Mouse (Mus musculus) small intestine, adult 2 months (tissue): ENCODE measurements around the gene Anp32e. TPM values are rescaled to one million over a fixed set of nuclear protein-coding genes. Genes with fewer than 3 reads are reported as not detected.
"Not testable (repeated sequence)": the region's sequence is repeated elsewhere in the genome, so short reads cannot be mapped to it uniquely, and the experiment has no call there.

Source experiments
- H3K27ac ChIP-seq: fragments of 200-500 bp; 2 replicates; pipeline ENCODE4 v1.5.1; 2012; ENCODE audit warnings: low read depth, low read length, control low read depth, inconsistent platforms; ENCODE audit not compliant: insufficient read depth
- H3K27me3 ChIP-seq: fragments of 200-500 bp; 2 replicates; pipeline ENCODE4 v1.6.1; 2012; ENCODE audit warnings: mild to moderate bottlenecking, moderate library complexity, low read length, inconsistent platforms; ENCODE audit not compliant: control insufficient read depth, insufficient read depth
- H3K36me3 ChIP-seq: fragments of 200-500 bp; 2 replicates; pipeline ENCODE4 v1.6.1; 2012; ENCODE audit warnings: mild to moderate bottlenecking, low read length, control low read depth, inconsistent platforms; ENCODE audit not compliant: control insufficient read depth, insufficient read depth
- H3K4me1 ChIP-seq: fragments of 200-500 bp; 2 replicates; pipeline ENCODE4 v1.6.1; 2012; ENCODE audit warnings: low read length, inconsistent platforms, mixed read lengths; ENCODE audit not compliant: control insufficient read depth, insufficient read depth, insufficient read length
- H3K4me3 ChIP-seq: fragments of 200-500 bp; 2 replicates; pipeline ENCODE4 v1.5.1; 2012; ENCODE audit warnings: low read depth, mild to moderate bottlenecking, control low read depth, inconsistent platforms, low read length, moderate library complexity
- CTCF ChIP-seq: fragments of 200-500 bp; IDR thresholded peaks from 2 replicates; pipeline ENCODE4 v1.5.1; 2012; ENCODE audit warnings: low read depth, mild to moderate bottlenecking, control low read depth, inconsistent platforms, low read length, moderate library complexity, mixed read lengths; ENCODE audit not compliant: insufficient replicate concordance, insufficient read length; ENCODE audit errors: extremely low read depth
- POLR2A ChIP-seq: fragments of 200-500 bp; IDR thresholded peaks from 2 replicates; pipeline ENCODE4 v1.6.1; 2012; ENCODE audit warnings: low read depth, mild to moderate bottlenecking, control low read depth, inconsistent platforms, low read length, moderate library complexity
- whole genome bisulfite sequencing: fragments of 180-500 bp; shearing (Covaris S2); methylation state at CpG from one replicate; pipeline ENCODE4 v1.1.7; 2018; 5-methylcytosine and 5-hydroxymethylcytosine counted together
- polyA plus RNA-seq: library from polyadenylated mRNA; depleted of rRNA; stranded (reverse); fragments of >200 nt; gene quantifications from 2 replicates; pipeline ENCODE4 v1.2.3, GENCODE M21; 2012

Anp32e gene
- polyA plus RNA-seq, 1 experiment = 8.7 TPM

DNA sequence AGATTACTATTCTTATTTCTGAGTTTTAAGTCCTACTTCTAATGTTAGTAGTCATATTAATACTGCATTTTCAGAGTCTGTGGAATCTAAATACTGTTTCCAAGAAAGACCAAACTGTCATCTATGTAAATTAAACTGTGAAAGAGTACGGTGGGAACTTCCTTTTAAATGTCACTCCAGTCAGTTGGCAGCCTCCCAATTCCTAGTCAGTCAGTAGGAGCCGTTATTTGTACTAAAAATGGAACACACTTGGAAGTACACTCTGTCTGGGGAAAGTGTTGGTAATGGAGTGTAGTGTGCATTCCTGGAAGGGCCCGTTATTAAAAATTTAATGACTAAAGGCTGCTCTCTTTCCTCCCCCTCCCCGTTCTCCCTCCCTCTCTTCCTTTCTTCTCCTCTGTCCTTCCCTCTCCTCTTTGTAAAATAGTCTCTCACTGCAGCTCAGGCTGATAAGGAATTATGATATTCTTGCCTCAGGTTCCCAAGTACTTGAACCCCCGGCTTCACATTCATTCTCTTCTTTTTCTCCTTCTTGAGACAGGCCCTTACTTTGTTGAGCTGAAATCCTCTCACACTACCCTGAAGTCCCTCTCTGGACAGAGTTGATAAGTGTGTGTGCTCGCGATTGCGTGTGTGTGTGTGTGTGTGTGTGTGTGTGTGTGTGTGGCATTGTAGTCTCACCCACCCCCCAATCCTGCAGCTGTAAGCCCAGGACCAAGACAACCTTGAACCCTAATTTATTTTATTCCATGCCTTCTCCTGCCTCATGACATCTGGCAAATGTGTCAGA lies 28.5 kb downstream of the Anp32e start:
- Histone ChIP-seq H3K4me1 (no peaks in the 10 kb centered on the region), H3K4me3 (no peak overlapping the region), H3K36me3 (no peaks in the 10 kb centered on the region), H3K27ac (no peak overlapping the region), H3K27me3 (no peaks in the 10 kb centered on the region; the same call in 1 of the 2 replicates)
- no peak for TF ChIP-seq POLR2A
- no peak for TF ChIP-seq CTCF
- 44% methylated on average over 8 of the region's 8 CpGs for WGBS

DNA sequence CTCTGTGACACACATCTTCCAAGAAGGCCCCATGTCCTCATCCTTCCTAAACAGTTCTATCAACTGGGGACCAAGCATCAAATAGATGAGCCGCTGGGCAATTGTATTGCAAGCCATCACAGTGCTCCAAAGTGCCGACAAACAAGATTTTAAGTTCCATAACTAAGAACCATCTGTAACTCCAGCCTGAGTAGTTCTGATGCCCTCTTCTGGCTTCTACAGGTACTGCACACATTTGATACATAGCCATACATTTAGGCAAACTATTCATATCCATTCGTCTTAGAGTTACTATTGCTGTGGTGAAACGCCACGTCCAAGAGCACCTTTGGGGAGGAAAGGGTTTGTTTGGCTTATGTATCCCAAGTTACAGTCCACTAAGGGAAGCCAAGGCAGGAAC lies 30.0 kb downstream of the Anp32e start:
- WGBS = 81% methylated on average over 5 of the region's 5 CpGs

DNA sequence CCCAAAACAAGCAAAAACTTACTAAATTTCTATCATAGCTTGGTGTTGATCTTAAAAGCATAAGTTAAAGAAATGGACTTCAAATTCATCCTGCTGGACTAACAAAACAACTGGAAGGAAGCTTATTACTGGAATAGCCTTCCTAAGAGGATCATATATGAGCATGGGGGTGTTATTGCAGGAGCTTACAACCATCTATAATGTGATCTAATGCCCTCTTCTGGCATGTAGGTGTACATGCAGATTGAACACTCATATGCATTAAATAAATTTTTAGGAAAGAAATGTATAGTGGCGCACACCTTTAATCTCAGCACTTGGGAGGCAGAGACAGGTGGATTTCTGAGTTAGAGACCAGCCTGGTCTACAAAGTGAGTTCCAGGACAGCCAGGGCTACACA lies 30.8 kb downstream of the Anp32e start:
- Histone ChIP-seq H3K27ac (no peak overlapping the region), H3K4me3 (no peak overlapping the region), H3K4me1 (no peaks in the 10 kb centered on the region), H3K27me3 (no peaks in the 10 kb centered on the region; the same call in 1 of the 2 replicates), H3K36me3 (no peaks in the 10 kb centered on the region)
- WGBS = 90% methylated on average over 1 of the region's 1 CpGs
- TF ChIP-seq POLR2A = no peak
- TF ChIP-seq CTCF = no peak

More for the DNA sequence above, 30.0 kb downstream of the Anp32e start:
- TF ChIP-seq POLR2A = no peak
- no peak for TF ChIP-seq CTCF
- H3K27me3 ChIP-seq = no peaks in the 10 kb centered on the region; the same call in 1 of the 2 replicates
- no peaks in the 10 kb centered on the region for H3K4me1 ChIP-seq
- no peak overlapping the region for H3K27ac ChIP-seq
- no peaks in the 10 kb centered on the region for H3K36me3 ChIP-seq
- no peak overlapping the region for H3K4me3 ChIP-seq

DNA sequence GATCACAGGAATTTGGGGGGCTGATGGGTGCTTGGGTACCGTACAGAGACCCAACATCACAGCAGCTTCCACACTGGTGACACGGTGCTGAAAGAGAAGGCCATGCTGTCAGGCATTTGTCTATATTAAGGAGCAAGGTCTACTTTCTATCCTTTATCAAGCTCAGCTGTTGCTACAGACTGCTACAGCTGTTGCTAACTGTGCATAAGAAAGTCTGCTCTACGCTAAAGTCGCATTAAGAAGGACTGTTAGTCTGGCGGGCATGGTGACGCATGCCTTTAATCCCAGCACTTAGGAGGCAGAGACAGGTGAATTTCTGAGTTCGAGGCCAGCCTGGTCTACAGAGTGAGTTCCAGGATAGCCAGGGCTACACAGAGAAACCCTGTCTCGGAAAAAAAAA lies 33.1 kb downstream of the Anp32e start:
- not testable (repeated sequence) for H3K4me1 ChIP-seq, H3K27me3 ChIP-seq, H3K4me3 ChIP-seq, H3K27ac ChIP-seq, H3K36me3 ChIP-seq
- WGBS = 82% methylated on average over 8 of the region's 8 CpGs

DNA sequence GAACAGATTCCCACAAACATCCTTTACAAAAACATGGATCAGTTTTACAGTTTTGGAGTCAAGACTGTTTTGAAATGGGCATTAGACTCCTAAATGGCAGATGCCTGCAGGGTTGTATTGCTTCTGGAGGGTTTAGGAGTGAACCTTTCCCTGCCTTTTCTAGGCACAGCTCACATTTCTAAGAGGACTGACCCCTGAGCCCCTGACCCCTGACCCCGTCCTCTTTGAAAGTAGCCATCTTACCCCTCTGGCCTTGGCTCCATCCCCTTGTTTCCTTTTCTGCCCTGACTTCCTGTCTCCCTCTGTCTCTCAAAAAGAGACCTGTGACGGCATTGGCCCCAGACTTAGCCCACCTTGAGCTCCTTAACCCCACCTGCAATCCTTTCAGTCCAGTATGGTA lies 34.2 kb downstream of the Anp32e start:
- Histone ChIP-seq H3K36me3 (no peaks in the 10 kb centered on the region), H3K27ac (no peak overlapping the region), H3K4me1 (no peaks in the 10 kb centered on the region), H3K4me3 (no peak overlapping the region), H3K27me3 (no peaks in the 10 kb centered on the region; the same call in 1 of the 2 replicates)
- WGBS = 57% methylated on average over 2 of the region's 2 CpGs
- no peak for TF ChIP-seq CTCF
- no peak for TF ChIP-seq POLR2A

DNA sequence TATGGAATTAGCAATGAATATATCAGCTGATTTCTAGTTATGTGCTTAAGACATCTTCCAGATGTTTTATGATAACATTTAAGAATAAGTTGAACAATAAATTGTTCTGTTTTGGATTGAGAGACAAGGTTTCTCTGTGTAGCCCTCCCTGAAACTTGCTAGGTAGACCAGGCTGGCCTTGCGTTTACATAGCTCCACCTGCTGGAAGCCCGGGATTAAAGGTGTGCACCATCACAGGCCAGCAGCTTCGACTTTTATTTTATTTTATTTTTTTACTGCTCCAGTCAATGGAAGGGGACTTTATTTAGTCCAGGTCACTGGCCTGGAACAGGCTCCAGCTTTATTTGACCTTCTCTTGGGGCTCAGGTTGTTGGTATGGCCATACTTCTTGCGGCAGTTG lies 34.6 kb downstream of the Anp32e start:
- Histone ChIP-seq H3K27ac (no peak overlapping the region), H3K36me3 (no peaks in the 10 kb centered on the region), H3K4me1 (no peaks in the 10 kb centered on the region), H3K4me3 (no peak overlapping the region), H3K27me3 (no peaks in the 10 kb centered on the region; the same call in 1 of the 2 replicates)
- TF ChIP-seq CTCF (peak; percentile 63; the same call in 1 of the 2 replicates), POLR2A (no peak)
- WGBS = 29% methylated on average over 4 of the region's 4 CpGs

DNA sequence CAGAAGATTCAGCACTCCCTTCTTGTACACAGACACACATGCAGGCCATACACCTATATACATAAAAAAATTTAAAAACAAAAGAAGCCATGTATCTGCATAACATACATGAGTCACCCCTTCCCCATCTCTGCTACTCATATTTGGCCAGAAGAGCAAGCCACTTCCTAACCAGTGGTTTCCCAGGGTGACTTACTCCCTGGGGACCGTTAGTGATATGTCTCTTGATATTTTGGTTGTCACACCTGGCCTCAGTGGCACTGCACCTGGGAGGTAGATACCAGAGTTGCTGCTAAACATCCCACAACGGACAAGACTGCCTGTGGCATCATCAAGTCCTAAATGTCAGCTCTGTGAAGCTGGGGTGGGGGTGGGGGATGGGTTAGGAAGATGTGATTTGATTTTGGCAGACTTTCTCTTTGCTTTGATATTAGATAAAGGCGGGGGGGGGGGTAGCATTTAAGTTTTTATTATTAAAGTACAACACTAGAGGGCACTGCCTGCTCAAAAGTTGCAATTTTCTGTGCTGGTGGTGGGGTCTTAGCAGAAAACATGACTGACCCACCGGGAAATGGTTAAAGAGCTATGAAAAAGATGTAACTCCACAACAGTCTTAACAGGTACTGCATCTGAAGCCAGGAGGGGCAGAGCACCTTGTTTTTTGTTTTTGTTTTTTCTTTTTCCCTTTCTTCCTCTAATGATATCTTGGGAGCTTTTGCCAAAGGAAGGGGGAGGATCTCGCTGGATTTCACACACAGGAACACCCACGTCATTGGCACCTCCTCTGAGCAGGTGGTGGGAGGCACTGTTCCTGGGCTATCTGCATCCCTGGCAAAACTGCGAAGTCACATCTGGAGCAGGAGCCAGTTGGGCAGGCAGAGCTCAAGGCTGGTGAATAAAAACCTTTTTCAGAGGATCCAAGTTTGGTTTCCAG lies 36.7 kb downstream of the Anp32e start:
- Histone ChIP-seq H3K4me3 (no peak overlapping the region), H3K27ac (no peak overlapping the region), H3K27me3 (no peaks in the 10 kb centered on the region; the same call in 1 of the 2 replicates), H3K4me1 (no peaks in the 10 kb centered on the region), H3K36me3 (no peaks in the 10 kb centered on the region)
- TF ChIP-seq POLR2A = no peak
- TF ChIP-seq CTCF = no peak
- 4% methylated on average over 7 of the region's 7 CpGs for WGBS
